Mouse (Mus musculus) kidney, adult 2 months (tissue): ENCODE measurements around the gene Ttc5.

Experiments
- CTCF ChIP-seq: fragments of 200-500 bp; conservative IDR thresholded peaks from 2 replicates; pipeline ENCODE4 v1.5.1; 2011; ENCODE audit warnings: low read depth, mild to moderate bottlenecking, control low read depth, low read length, moderate library complexity, mixed read lengths; ENCODE audit not compliant: insufficient read depth, insufficient read length
- POLR2A ChIP-seq: fragments of 200-500 bp; IDR thresholded peaks from one replicate; pipeline ENCODE4 v1.6.1; 2011; ENCODE audit warnings: low read depth, low read length, control low read depth

DNA sequence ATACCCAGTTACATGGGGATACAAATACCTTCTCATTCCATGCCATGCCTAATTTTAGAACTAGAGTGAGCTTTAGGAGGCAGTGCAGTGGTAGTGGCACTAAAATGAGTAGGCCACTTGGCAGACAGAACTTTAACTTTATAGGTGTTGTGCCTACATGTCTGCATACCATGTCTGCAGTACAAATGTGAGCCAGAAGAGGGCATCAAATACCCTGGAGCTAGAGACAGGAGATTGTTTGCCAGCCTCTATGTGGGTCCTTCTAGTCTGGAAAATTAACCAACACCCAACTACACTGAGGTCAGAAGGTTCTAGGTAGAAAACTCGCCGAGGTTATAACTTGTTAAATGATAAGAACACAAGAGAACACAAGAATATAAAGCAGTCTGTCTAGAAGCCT lies 13.2 kb upstream of the Ttc5 start:
- 0 out of 2 replicates have a peak, but pooled peaks have one; percentile 8 for TF ChIP-seq CTCF
- no peak for TF ChIP-seq POLR2A
